8 mouse cellular contexts compared by ENCODE assay signal in the genomic region with DNA sequence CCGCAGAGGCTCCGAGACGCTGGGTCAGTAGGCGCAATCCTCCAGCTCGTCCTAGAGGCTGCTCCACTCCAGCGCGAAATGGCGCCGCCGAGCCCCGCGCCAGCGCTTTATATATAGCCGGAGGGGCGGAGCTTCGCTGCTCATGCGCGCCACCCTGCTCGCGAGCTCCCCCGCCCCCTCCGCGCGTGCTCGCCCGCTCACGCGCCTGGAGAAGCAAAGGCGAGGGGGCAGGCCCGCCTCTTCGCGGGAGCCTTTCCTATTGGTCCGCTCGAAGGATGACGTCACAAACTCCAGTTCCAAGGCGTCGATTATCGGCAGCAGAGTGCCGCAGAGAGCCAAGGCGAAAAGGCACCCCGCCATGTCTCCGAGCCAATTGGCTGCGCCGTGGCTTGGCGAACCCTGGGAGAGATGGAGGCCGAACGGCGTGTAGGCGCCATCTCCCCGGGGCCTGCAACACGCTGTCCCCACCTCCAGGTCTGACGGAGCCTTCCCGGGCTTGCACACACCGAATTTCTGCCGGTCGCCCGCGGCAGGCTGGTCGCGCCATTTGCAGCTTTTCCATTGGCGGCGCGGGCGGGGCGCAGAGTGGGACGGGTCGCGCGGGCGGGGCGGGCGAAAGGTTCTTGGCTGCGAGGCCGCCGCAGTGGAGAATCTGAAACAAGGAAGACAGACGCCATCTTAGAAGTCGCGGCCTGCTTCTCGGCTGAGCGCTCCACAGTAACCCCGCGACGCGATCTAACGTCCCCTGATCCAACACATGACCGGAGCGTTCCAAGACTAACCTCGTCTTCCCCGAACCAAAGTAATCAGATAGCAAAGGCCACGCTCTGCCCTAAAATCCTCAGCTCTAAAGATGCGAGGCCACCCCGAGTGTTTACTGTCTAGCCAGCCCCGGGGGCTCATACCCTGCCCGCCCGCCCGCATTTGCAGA. TPM values are rescaled to one million over a fixed set of nuclear protein-coding genes. Genes with fewer than 3 reads are reported as not detected.
DNase-seq lines count a peak whose midpoint lies in the region; ATAC-seq and TF ChIP-seq lines count a peak whose summit lies in the region.

TSS of gene H2-DMa (plus strand) at position 293 of the 931 bp plus-strand sequence.

- TF ChIP-seq EP300 in liver, embryonic 14.5 days (IDR thresholded peaks at IDR 0.05; ENCODE audit: low read depth): peak; percentile 43; the same call in 1 of the 2 replicates
- TF ChIP-seq EP300 in stomach, postnatal 0 days (optimal IDR thresholded peaks at IDR 0.05): peak; percentile 68

- TF ChIP-seq CTCF in liver, embryonic 14.5 days (IDR thresholded peaks at IDR 0.05; ENCODE audit: low read depth): no peak
- peak; percentile 22; the same call in 1 of the 2 replicates for TF ChIP-seq CTCF in stomach, postnatal 0 days (IDR thresholded peaks at IDR 0.05; ENCODE audit: low read depth)

- H3K4me3 ChIP-seq in forebrain, embryonic 10.5 days: peak within 1 kb of the TSS; percentile 95
- peak within 1 kb of the TSS; percentile 82 for H3K4me3 ChIP-seq in heart, embryonic 15.5 days
- peak within 1 kb of the TSS; percentile 88 to 97 for H3K4me3 ChIP-seq in liver, embryonic 14.5 days (ENCODE audit: insufficient read depth in 1 of 2, low read depth in 2 of 2, low read length in 2 of 2)
- peak within 1 kb of the TSS; percentile 99 for H3K4me3 ChIP-seq in neural tube, embryonic 11.5 days (ENCODE audit: low read depth, low read length)
- peak within 1 kb of the TSS; percentile 94 for H3K4me3 ChIP-seq in stomach, postnatal 0 days (ENCODE audit: low read depth, low read length)

- peaks cover 49% of the 10 kb centered on the region for H3K36me3 ChIP-seq in forebrain, embryonic 10.5 days (replicated peaks)
- peaks cover 28% of the 10 kb centered on the region for H3K36me3 ChIP-seq in heart, embryonic 15.5 days
- peaks cover 43% of the 10 kb centered on the region for H3K36me3 ChIP-seq in liver, embryonic 14.5 days (replicated peaks; ENCODE audit: control insufficient read depth, insufficient read depth, low read depth)
- peaks cover 14% of the 10 kb centered on the region for H3K36me3 ChIP-seq in neural tube, embryonic 11.5 days (ENCODE audit: control insufficient read depth, insufficient read depth, low read length)
- H3K36me3 ChIP-seq in stomach, postnatal 0 days (ENCODE audit: control insufficient read depth, insufficient read depth, low read length): peaks cover 24% of the 10 kb centered on the region

- no peaks in the 10 kb centered on the region for H3K27me3 ChIP-seq in forebrain, embryonic 10.5 days (ENCODE audit: poor library complexity, severe bottlenecking)
- H3K27me3 ChIP-seq in heart, embryonic 15.5 days: no peaks in the 10 kb centered on the region
- no peaks in the 10 kb centered on the region for H3K27me3 ChIP-seq in liver, embryonic 14.5 days (ENCODE audit: control insufficient read depth, insufficient read depth, low read length)
- no peaks in the 10 kb centered on the region for H3K27me3 ChIP-seq in neural tube, embryonic 11.5 days (ENCODE audit: control insufficient read depth, insufficient read depth, low read length)
- H3K27me3 ChIP-seq in stomach, postnatal 0 days (ENCODE audit: control insufficient read depth, insufficient read depth, low read length): no peaks in the 10 kb centered on the region

- H3K27ac ChIP-seq in forebrain, embryonic 10.5 days: peak within 1 kb of the TSS; percentile 100
- H3K27ac ChIP-seq in heart, embryonic 15.5 days: peak within 1 kb of the TSS; percentile 100
- H3K27ac ChIP-seq in liver, embryonic 14.5 days: peak within 1 kb of the TSS; percentile 99
- peak within 1 kb of the TSS; percentile 100 for H3K27ac ChIP-seq in neural tube, embryonic 11.5 days (ENCODE audit: low read depth, low read length)
- H3K27ac ChIP-seq in stomach, postnatal 0 days (replicated peaks): peak within 1 kb of the TSS; percentile 100

- peaks cover 61% of the 10 kb centered on the region for H3K4me1 ChIP-seq in forebrain, embryonic 10.5 days
- H3K4me1 ChIP-seq in heart, embryonic 15.5 days (replicated peaks): peaks cover 36% of the 10 kb centered on the region
- H3K4me1 ChIP-seq in liver, embryonic 14.5 days (replicated peaks; ENCODE audit: control insufficient read depth in 2 of 2, insufficient read depth in 2 of 2, low read length in 1 of 2): peaks cover 16 to 20% of the 10 kb centered on the region in 2 experiments
- H3K4me1 ChIP-seq in neural tube, embryonic 11.5 days (ENCODE audit: control insufficient read depth, insufficient read depth, low read length): peaks cover 18% of the 10 kb centered on the region
- H3K4me1 ChIP-seq in stomach, postnatal 0 days (replicated peaks; ENCODE audit: control insufficient read depth, insufficient read depth): peaks cover 2% of the 10 kb centered on the region; the same call in 1 of the 2 replicates

- no peaks in the 10 kb centered on the region for H3K9me3 ChIP-seq in forebrain, embryonic 10.5 days
- no peaks in the 10 kb centered on the region for H3K9me3 ChIP-seq in heart, embryonic 15.5 days (replicated peaks)
- no peaks in the 10 kb centered on the region for H3K9me3 ChIP-seq in liver, embryonic 14.5 days (ENCODE audit: control insufficient read depth, low read length)
- H3K9me3 ChIP-seq in neural tube, embryonic 11.5 days (ENCODE audit: control insufficient read depth, low read length): no peaks in the 10 kb centered on the region
- no peaks in the 10 kb centered on the region for H3K9me3 ChIP-seq in stomach, postnatal 0 days (ENCODE audit: control insufficient read depth, low read length)

- peak within 1 kb of the TSS; percentile 96 for H3K9ac ChIP-seq in heart, embryonic 15.5 days
- peak within 1 kb of the TSS; percentile 99 for H3K9ac ChIP-seq in liver, embryonic 14.5 days (replicated peaks)
- peak within 1 kb of the TSS; percentile 91 for H3K9ac ChIP-seq in neural tube, embryonic 11.5 days (ENCODE audit: low read length)
- H3K9ac ChIP-seq in stomach, postnatal 0 days (ENCODE audit: low read length): peak within 1 kb of the TSS; percentile 96

- WGBS in forebrain, embryonic 10.5 days: under 1% methylated on average over 96 of the region's 96 CpGs
- under 1% methylated on average over 95 of the region's 96 CpGs for WGBS in heart, embryonic 15.5 days
- under 1% methylated on average over 96 of the region's 96 CpGs for WGBS in liver, embryonic 14.5 days (ENCODE audit: insufficient replicate concordance)
- under 1% methylated on average over 96 of the region's 96 CpGs for WGBS in neural tube, embryonic 11.5 days
- under 1% methylated on average over 96 of the region's 96 CpGs for WGBS in stomach, postnatal 0 days

- ATAC-seq in heart, embryonic 15.5 days (replicated peaks; ENCODE audit: insufficient number of reproducible peaks, insufficient read depth, low FRiP score, low read depth): peak; percentile 64
- ATAC-seq in liver, embryonic 14.5 days (ENCODE audit: insufficient read depth): peak; percentile 77
- ATAC-seq in neural tube, embryonic 11.5 days (ENCODE audit: insufficient read depth, low FRiP score, low TSS enrichment): peak; percentile 65
- ATAC-seq in stomach, postnatal 0 days (ENCODE audit: low FRiP score, low TSS enrichment): peak; percentile 78

- peak within 1 kb of the TSS; percentile 86 for H3K4me2 ChIP-seq in heart, embryonic 15.5 days
- peak within 1 kb of the TSS; percentile 100 for H3K4me2 ChIP-seq in liver, embryonic 14.5 days (ENCODE audit: low read depth)
- H3K4me2 ChIP-seq in neural tube, embryonic 11.5 days (ENCODE audit: low read depth): peak within 1 kb of the TSS; percentile 93
- peak within 1 kb of the TSS; percentile 95 for H3K4me2 ChIP-seq in stomach, postnatal 0 days (replicated peaks; ENCODE audit: low read depth)

- peak; percentile 98 to 99 for DNase-seq in CD8-positive naive resting alpha-beta T cell, adult 2 months (ENCODE audit: low read depth in 2 of 2, low spot score in 2 of 2)
- peak; percentile 99 for DNase-seq in c-Kit-positive CD71-negative TER-119-negative erythroid progenitor cells, embryonic 14.5 days (ENCODE audit: low read depth)
- DNase-seq in forebrain, embryonic 10.5 days (ENCODE audit: extremely low spot score, low spot score): peak; percentile 97
- DNase-seq in kidney, postnatal 25 days: peak; percentile 98 to 99
- DNase-seq in liver, embryonic 14.5 days (ENCODE audit: low read depth in 3 of 3, low spot score in 3 of 3): peak; percentile 98 to 99 (median 98)
- peak; percentile 100 for DNase-seq in neural tube, embryonic 11.5 days (ENCODE audit: low spot score)
- DNase-seq in stomach, postnatal 0 days (ENCODE audit: low spot score): peak; percentile 98

RNA-seq across cellular contexts. Expression of gene H2-DMa, which starts in this region (rescaled TPM):
- 4.5 and 6.9 TPM in 2 replicates for polyA plus RNA-seq in forebrain, embryonic 10.5 days (2016; fragmentation: Nextera tagmentation; extraction: Ambion mirVana)
- 6.0 and 13.6 TPM in 2 replicates for polyA plus RNA-seq in heart, embryonic 15.5 days (2015; fragmentation: Nextera tagmentation; extraction: Ambion mirVana)
- polyA plus RNA-seq in liver, embryonic 14.5 days (2012; rRNA removed): 2.5 and 3.1 TPM in 2 replicates
- polyA plus RNA-seq in liver, embryonic 14.5 days (2014; fragmentation: Nextera tagmentation; extraction: Ambion mirVana): 4.4 and 5.5 TPM in 2 replicates
- polyA plus RNA-seq in neural tube, embryonic 11.5 days (2014; fragmentation: Nextera tagmentation; extraction: Ambion mirVana): 9.2 and 10.3 TPM in 2 replicates
- 9.1 and 9.5 TPM in 2 replicates for polyA plus RNA-seq in stomach, postnatal 0 days (2015; fragmentation: Nextera tagmentation; extraction: Ambion mirVana)

Comparison
In these comparisons a context has a peak if more than half of its experiments do, and no peak if none do; other contexts are left out.
1. Peak in every context shown above with its lines: DNase-seq, ATAC-seq, H3K4me3 ChIP-seq and H3K27ac ChIP-seq.